Mouse (Mus musculus): ENCODE measurements around the gene Gm3893.
"Not testable (repeated sequence)": the region's sequence is repeated elsewhere in the genome, so short reads cannot be mapped to it uniquely, and the experiment has no call there.

Gm3893 gene

DNA sequence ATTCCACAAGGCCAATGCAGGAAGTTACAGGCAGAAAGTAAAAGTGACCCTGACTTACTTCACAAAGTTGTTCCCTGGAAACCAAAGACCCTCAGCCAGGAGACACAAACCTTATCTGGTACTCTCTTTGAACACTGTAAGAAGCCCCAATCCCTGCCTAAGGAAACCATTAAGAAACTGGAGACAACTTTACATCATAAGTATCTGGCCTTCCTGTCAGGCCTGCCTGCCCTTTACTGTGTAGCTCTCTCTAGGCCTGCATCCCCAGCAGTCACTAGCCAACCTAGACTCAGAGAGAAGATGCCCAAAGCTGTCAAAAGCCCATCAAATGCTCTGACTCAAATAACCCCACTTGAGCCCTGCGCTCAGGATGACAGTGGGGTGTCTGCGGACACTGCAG lies at the start of gene Gm3893:
Gene Gm3893 (plus strand): TSS at position 301 of the 400 bp plus-strand sequence.
- DNase-seq (ENCODE audit: low spot score), result not testable (repeated sequence)

DNA sequence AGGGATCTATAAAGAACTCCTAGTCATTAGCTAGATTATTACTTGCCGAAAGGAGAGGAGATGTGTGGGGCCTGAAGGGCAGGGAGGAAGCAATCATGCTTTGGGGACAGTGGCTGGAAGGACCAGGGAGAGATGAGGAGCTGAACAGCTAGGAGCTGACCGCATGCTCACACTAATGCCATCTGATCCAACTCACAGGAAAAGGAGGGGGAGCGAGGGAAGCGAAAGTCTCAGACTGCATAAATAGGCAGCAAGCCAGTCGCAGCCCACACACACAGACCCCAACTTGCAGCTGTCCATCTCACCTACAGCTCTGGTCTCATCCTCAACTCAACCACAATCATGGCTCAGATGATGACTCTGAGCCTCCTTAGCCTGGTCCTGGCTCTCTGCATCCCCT lies 23.5 kb downstream of the Gm3893 start, which contains the start of gene Gm13304:
Gene Gm13304 (plus strand): TSS at position 301 of the 400 bp plus-strand sequence.
- not testable (repeated sequence) for DNase-seq (ENCODE audit: low spot score)
